ENCODE assay signal across 9 mouse cellular contexts in genomic region chrX:71381571-71381970, GRCm38 (mm10). TPM values are rescaled to one million over a fixed set of nuclear protein-coding genes. Genes with fewer than 3 reads are reported as not detected.
DNase-seq lines count a peak whose midpoint lies in the region; ATAC-seq and TF ChIP-seq lines count a peak whose summit lies in the region.
"Had no signal": no experiment of that assay in that cellular context is flagged by ENCODE, and none has a peak within 500 bp of the region (broad histone marks: within the 10 kb centered on the region; RNA-seq: fewer than 3 reads in every experiment).

No protein-coding gene starts in this region.

- intact Hi-C loops in gastrocnemius, adult 2 months (cut with DNase I) = loop anchor here (5.0 kb wide), 1 partner anchor 799 kb away; no protein-coding TSS in a partner anchor

- no peak overlapping the region for H3K4me3 ChIP-seq in gastrocnemius, adult 2 months
- H3K4me3 ChIP-seq in lung, embryonic 14.5 days (ENCODE audit: low read depth, low read length) = no peak overlapping the region
- no peak overlapping the region for H3K4me3 ChIP-seq in thymus, adult 2 months (ENCODE audit: control insufficient read depth, insufficient read depth, low read length)
- H3K4me3 ChIP-seq: neural tube, embryonic 13.5 days had no signal

- no peak for ATAC-seq in lung, embryonic 14.5 days (ENCODE audit: insufficient read depth)

- H3K27ac ChIP-seq in gastrocnemius, adult 2 months = no peak overlapping the region
- H3K27ac ChIP-seq in lung, embryonic 14.5 days (ENCODE audit: low read depth) = no peak overlapping the region
- no peak overlapping the region for H3K27ac ChIP-seq in thymus, adult 2 months (ENCODE audit: control insufficient read depth, insufficient read depth, low read length)
- H3K27ac ChIP-seq: neural tube, embryonic 13.5 days had no signal

- no peaks in the 10 kb centered on the region for H3K4me1 ChIP-seq in lung, embryonic 14.5 days (ENCODE audit: insufficient read depth)
- H3K4me1 ChIP-seq in thymus, adult 2 months (replicated peaks; ENCODE audit: control insufficient read depth, insufficient read depth, low read length) = no peaks in the 10 kb centered on the region
- H3K4me1 ChIP-seq: neural tube, embryonic 13.5 days had no signal

- no peaks in the 10 kb centered on the region for H3K9me3 ChIP-seq in lung, embryonic 14.5 days (ENCODE audit: low read depth, low read length)
- H3K9me3 ChIP-seq: neural tube, embryonic 13.5 days had no signal

- peak; percentile 24 for DNase-seq in gastrocnemius, adult 2 months
- DNase-seq in gastrocnemius, postnatal 4 days (ENCODE audit: low spot score in 2 of 2) = no peak
- DNase-seq in urinary bladder, postnatal 14 days (ENCODE audit: low spot score) = peak; percentile 9
- no peak for DNase-seq in urinary bladder, postnatal 4 days (ENCODE audit: low spot score in 2 of 2)
- peak; percentile 55 for DNase-seq in embryo, embryonic 10.5 days (ENCODE audit: low spot score)
- DNase-seq in lung, embryonic 14.5 days = peak; percentile 51
- peak; percentile 29 for DNase-seq in thymus, adult 2 months
- no peak for DNase-seq in c-Kit-positive CD71-positive TER-119-positive erythroid progenitor cells, embryonic 14.5 days (ENCODE audit: low spot score)

- 36% methylated on average over 5 of the region's 5 CpGs for WGBS in lung, embryonic 14.5 days
- 64% methylated on average over 5 of the region's 5 CpGs for WGBS in thymus, adult 2 months

- H3K9ac ChIP-seq in lung, embryonic 14.5 days = no peak overlapping the region
- H3K9ac ChIP-seq: neural tube, embryonic 13.5 days had no signal

- no peaks in the 10 kb centered on the region for H3K36me3 ChIP-seq in lung, embryonic 14.5 days (ENCODE audit: insufficient read depth)
- no peaks in the 10 kb centered on the region for H3K36me3 ChIP-seq in thymus, adult 2 months (ENCODE audit: control insufficient read depth, insufficient read depth, low read length)

- no peak for TF ChIP-seq POLR2A in thymus, adult 2 months (IDR thresholded peaks at IDR 0.05; ENCODE audit: control insufficient read depth, extremely low read depth, insufficient read depth, low read length, poor library complexity)

- no peaks in the 10 kb centered on the region for H3K27me3 ChIP-seq in lung, embryonic 14.5 days (ENCODE audit: insufficient read depth, low read length)
- H3K27me3 ChIP-seq in thymus, adult 2 months (ENCODE audit: control insufficient read depth, insufficient read depth, low read length) = no peaks in the 10 kb centered on the region
- H3K27me3 ChIP-seq: neural tube, embryonic 13.5 days had no signal

- no peak overlapping the region for H3K4me2 ChIP-seq in lung, embryonic 14.5 days
- H3K4me2 ChIP-seq: neural tube, embryonic 13.5 days had no signal

- peak; percentile 62 for TF ChIP-seq CTCF in gastrocnemius, adult 2 months (IDR thresholded peaks at IDR 0.05)
- TF ChIP-seq CTCF in lung, embryonic 14.5 days (IDR thresholded peaks at IDR 0.05; ENCODE audit: low read depth) = peak; percentile 45
- no peak for TF ChIP-seq CTCF in thymus, adult 2 months (IDR thresholded peaks at IDR 0.05; ENCODE audit: borderline replicate concordance, control insufficient read depth, extremely low read depth, insufficient read depth, low read length, poor library complexity)

RNA-seq across cellular contexts. Expression of gene Mtmr1, which starts 17.0 kb away (rescaled TPM):
- 10 to 100 TPM; 36.6 to 42.0 TPM for total RNA-seq in gastrocnemius, adult 2 months (2021)
- 10 to 100 TPM; 22.7 to 25.3 TPM for total RNA-seq in gastrocnemius, postnatal 4 days (2021)
- polyA plus RNA-seq in lung, embryonic 14.5 days (2014; fragmentation: Nextera tagmentation; extraction: Ambion mirVana) = 10.5 and 11.3 TPM in 2 replicates
- polyA plus RNA-seq in thymus, adult 2 months (2012; rRNA removed) = 17.2 and 19.2 TPM in 2 replicates

Comparison
In these comparisons a context has a peak if more than half of its experiments do, and no peak if none do; other contexts are left out.
1. DNase-seq: peak in gastrocnemius, adult 2 months (single experiment), urinary bladder, postnatal 14 days (single experiment), embryo, embryonic 10.5 days (single experiment), lung, embryonic 14.5 days (single experiment) and thymus, adult 2 months (single experiment); none in gastrocnemius, postnatal 4 days (0 of 2), urinary bladder, postnatal 4 days (0 of 2) and c-Kit-positive CD71-positive TER-119-positive erythroid progenitor cells, embryonic 14.5 days (single experiment).